Mouse (Mus musculus): ENCODE measurements at regions not wholly inside any gene's neighbourhood (a gene's known extent, or its start where the extent isn't known, plus 50 kb on each side); places are given as distances from the start of the nearest gene placed in this dataset.
"Not testable (repeated sequence)": the region's sequence is repeated elsewhere in the genome, so short reads cannot be mapped to it uniquely, and the experiment has no call there.

DNA sequence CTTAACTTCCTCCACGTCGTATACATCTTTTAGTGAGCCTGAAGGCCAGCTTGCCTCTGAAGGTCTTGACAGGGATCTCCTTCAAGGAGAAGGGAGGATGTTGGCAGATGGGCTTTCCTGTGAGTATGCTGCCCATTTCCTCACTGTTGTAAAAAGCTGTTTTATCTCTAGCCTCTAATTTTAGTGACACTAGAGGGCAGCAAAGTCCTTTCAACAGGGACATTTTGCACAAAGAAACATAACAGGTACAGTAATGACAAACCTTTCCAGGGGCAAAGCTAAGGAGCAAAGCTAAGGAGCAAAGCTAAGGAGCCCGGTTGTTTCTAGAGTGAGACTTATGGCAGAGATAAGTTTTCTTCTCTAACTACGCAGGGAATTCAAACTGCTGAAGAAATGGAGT is 59.0 kb upstream of the Kbtbd8 start:
- no peak for DNase-seq (ENCODE audit: low read depth in 1 of 2, low spot score in 2 of 2)

DNA sequence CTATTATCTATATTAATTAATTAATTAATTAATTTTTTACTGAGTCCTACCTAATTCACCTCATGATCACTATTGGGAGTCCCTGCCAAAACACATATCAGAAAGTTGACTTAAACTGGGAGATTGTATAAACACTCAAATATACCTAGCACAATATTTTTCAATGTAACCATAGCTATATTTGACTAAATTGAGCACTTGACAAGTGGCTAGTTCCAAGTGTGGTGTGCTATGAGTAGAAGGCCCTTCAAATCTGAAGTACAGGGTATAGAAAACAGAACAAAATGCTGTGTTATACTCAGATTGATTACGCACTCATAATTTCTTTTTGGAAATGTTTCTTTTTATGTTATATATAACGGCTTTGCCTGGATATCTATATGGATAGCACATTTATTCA is 60.8 kb upstream of the Kbtbd8 start:
- no peak for DNase-seq (ENCODE audit: low read depth in 1 of 2, low spot score in 2 of 2)

- DNase-seq (ENCODE audit: low read depth in 1 of 2, low spot score in 2 of 2) = no peak
Observed at GRCm38 (mm10) chr6:95053717-95054382, 63.2 kb upstream of the Kbtbd8 start.

- not testable (repeated sequence) for DNase-seq (ENCODE audit: low read depth in 1 of 2, low spot score in 2 of 2)
Observed at GRCm38 (mm10) chr6:95041351-95041750, 75.7 kb upstream of the Kbtbd8 start.

DNA sequence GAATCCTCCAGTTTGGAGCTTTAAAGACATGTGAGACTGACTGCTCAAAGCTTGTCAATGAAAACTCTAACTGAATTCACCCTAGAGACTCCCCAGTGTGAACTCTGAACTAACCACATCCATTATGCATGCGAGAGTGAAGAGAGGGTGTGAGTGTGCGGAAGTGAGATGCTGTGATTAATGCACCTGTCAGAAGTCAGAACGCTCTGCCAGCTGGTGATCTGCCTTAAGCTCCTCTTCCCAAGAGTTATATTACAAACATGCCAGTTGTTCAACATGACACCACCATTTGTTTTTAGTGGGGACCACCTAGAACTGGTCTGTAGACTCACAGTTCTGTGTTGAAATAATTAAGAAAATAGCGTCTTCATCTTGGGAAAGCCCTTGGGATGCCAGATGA is 92.8 kb upstream of the Kbtbd8 start:
- DNase-seq (ENCODE audit: low read depth in 1 of 2, low spot score in 2 of 2) = no peak

GRCm38 (mm10) chr6:95021724-95022123 is 95.3 kb upstream of the Kbtbd8 start:
- DNase-seq (ENCODE audit: low read depth in 1 of 2, low spot score in 2 of 2) = no peak

DNA sequence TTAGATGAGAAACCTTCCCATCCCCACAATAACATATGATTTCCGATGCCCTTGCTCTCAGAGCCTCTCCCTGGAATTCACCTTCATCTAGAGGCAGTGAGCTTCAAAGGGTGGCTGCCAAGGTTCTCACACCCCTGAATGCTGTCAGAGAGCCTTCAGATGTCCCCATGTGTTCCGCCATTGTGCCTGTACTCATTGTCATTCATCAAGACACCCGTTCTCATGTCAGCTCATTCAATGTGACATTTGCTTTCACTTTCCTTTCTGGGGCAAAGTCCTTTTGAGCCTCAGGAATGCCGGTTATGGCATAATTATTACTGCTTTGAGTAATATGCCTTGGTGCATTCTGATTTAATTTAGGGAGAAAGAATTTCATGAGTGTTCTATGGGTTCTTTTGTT is 99.1 kb upstream of the Kbtbd8 start:
- DNase-seq (ENCODE audit: low read depth in 1 of 2, low spot score in 2 of 2) = no peak

DNA sequence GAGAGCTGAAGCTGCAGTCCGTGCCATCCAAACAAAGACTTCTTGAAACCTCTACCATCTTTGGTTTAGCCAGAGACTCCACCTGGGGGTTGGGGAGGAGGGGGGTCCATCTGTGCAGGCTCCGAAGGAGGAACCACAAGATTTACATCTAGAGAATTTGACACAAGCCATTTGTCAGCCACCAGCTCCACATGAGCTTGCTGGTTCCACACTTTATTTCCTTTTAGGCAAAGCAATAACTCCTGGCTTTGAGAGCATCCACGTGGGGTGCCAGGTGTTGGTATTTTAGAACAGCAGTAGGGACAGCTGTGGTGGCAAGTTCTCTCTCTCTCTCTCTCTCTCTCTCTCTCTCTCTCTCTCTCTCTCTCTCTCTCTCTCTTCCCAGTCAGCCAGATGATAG is 99.6 kb upstream of the Kbtbd8 start:
- DNase-seq (ENCODE audit: low read depth in 1 of 2, low spot score in 2 of 2) = no peak

DNA sequence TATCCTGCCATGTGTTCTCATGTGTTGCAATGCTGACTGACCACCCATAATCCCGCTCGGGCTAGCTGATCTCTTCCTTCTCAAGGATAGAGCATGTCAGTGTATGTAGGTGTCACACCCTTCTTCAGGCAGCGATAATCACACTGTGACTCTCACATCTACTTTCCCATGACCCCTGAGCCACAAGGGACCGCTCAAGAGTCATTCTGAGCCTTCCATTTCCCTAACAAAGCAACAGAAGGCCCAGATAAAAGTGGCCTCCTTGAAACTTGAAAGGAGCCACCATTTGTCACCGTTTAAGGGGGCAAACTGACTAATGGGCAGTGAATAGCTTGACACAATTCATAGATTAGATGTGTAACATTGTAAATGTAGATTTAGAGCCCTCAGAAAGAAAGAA is 103.9 kb upstream of the Kbtbd8 start:
- DNase-seq (ENCODE audit: low read depth in 1 of 2, low spot score in 2 of 2) = no peak

GRCm38 (mm10) chr6:95006485-95006884 is 110.6 kb upstream of the Kbtbd8 start:
- no peak for DNase-seq (ENCODE audit: low read depth in 1 of 2, low spot score in 2 of 2)

DNA sequence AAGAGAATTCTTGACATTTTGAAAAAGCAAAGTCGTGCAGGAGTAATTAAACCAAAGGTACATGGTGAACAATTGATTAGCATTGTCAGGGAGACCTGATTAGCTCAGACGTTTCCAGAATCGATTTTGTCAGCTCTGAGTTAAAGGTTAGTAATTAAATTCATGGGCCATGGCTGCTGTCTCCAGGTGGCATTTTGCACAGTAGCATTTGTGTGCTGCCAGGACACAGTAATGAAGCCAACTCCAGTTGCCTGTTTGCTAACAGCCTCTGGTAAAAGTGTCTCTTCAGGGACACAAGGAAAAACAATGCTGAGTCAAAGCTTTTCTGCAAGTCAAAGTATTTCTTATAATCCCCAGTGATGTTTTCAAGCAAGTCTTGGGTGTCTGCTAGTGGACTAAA is 113.3 kb upstream of the Kbtbd8 start:
- DNase-seq (ENCODE audit: low read depth in 1 of 2, low spot score in 2 of 2) = no peak

- no peak for DNase-seq (ENCODE audit: low read depth in 1 of 2, low spot score in 2 of 2)
Observed at GRCm38 (mm10) chr6:94999562-94999961, 117.5 kb upstream of the Kbtbd8 start.

- DNase-seq (ENCODE audit: low read depth in 1 of 2, low spot score in 2 of 2) = no peak
Observed at GRCm38 (mm10) chr6:94999002-94999401, 118.0 kb upstream of the Kbtbd8 start.

GRCm38 (mm10) chr6:94998371-94998770 is 118.7 kb upstream of the Kbtbd8 start:
- DNase-seq (ENCODE audit: low read depth in 1 of 2, low spot score in 2 of 2) = no peak

GRCm38 (mm10) chr6:94994376-94994775 is 122.7 kb upstream of the Kbtbd8 start:
- DNase-seq (ENCODE audit: low read depth in 1 of 2, low spot score in 2 of 2) = no peak

DNA sequence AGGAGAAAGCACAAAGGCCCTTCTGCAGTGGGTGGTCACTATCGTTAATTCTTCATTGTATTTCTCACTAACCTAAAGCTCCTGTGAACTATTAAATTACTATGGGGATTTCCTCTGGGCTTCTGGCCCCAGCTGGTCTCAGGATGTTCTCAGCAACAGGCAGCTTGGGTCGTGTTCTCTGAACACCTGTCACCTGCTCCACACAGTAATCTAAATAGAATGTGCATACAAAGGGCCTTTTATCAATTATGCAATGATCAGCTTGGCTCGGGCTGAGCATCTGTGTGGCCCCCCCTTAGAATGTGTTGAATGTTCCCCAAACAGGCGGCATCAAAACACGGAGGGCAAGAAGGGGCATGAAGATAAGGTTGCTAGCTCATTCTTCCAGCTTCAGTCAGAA is 129.6 kb upstream of the Kbtbd8 start:
- DNase-seq (ENCODE audit: low read depth in 1 of 2, low spot score in 2 of 2) = no peak

- no peak for DNase-seq (ENCODE audit: low read depth in 1 of 2, low spot score in 2 of 2)
Observed at GRCm38 (mm10) chr6:94986346-94986745, 130.7 kb upstream of the Kbtbd8 start.

DNA sequence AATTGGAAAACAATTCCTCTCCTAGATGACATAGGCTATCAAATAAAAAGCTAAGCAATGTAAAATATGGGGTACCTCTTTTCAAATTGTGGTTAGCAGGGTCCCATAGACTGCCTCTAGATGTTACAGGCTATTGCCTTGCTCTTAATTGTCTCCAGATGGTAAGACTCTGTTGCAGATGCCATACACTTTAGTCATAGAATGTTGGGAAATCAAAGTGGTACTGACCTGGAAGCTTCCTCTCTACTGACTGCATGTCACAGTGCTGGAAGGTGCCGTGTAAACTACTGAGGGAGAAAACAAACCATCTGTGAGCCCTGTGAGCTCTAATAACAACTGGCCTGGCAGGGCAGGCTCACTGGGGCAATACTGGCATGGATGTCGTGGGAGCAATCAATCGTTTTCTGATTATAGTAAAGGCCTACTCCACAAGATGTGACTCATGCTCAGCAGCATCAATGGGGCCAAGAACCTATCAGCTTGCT is 132.6 kb upstream of the Kbtbd8 start:
- DNase-seq (ENCODE audit: low read depth in 1 of 2, low spot score in 2 of 2) = no peak

GRCm38 (mm10) chr6:94968683-94969082 is 148.4 kb upstream of the Kbtbd8 start:
- no peak for DNase-seq (ENCODE audit: low read depth in 1 of 2, low spot score in 2 of 2)

DNA sequence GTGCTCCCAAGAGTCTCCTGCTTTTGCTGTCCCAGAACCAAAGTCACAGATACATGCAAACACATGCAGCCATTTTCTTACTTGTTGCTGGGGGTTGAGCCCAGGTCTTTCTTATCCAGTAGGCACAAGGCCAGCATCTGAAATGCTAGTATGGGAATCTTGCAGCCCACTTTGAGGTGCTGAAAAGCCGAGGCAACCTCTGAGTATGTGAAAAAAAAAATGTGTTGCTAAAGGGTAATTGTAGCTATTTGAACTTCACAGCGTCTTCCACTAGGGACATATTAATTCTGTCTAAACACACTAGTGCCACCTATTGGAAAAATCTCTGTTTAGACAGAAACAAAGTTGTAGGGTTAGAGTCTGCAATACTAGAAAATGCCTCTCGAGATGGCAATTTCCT is 150.1 kb upstream of the Kbtbd8 start:
- DNase-seq (ENCODE audit: low read depth in 1 of 2, low spot score in 2 of 2) = no peak

DNA sequence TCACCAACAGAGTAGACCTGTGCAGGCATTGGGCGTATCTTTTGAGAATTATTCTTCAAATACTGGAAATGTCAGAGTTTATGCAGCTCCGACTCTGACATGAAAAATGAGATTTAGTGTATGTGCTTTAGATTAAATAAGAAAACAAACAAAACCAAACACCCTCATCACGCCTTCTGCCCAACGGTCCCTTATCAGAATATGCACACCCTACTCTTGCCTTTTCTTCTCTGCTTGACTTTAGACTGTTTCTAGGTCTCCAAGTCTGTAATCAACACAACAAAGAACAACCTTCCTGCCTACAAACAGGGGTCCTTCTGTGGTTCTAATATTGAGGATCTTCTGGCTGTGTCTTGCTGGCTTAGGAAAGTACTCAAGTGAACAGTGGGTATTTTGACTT is 153.8 kb upstream of the Kbtbd8 start:
- no peak for DNase-seq (ENCODE audit: low read depth in 1 of 2, low spot score in 2 of 2)

DNA sequence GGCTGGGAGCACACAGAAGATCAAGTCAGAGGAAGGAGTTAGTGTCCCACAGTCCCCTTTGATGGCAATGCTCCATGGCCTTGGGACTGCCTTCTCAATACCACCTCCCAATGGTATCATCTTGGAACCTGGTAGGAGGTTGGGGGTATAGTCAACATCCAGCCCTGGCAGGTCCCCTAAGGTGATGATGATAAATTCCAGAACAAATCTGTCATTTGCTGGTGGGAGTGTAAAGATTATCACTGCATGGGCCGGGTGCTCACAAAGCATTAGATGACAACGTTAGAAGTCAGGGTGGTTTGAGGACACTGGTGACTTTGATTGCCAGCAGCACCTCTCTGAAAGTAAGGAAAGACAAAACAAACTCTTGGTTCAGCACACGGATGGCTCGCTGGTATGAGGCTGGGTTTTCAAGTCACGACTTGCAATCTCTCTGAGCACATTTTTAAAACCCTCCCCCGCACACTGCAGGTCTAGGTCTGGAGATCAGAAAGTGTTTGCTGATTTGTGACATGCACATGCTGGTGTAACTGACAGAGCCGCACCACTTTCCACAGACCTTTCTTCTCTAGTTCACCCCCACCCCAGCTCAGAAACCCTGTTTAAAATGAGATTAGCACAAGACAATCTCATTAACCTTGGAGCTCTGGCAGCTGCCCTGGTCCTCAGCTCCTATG is 154.5 kb upstream of the Kbtbd8 start:
- DNase-seq (ENCODE audit: low read depth in 1 of 2, low spot score in 2 of 2) = no peak

DNA sequence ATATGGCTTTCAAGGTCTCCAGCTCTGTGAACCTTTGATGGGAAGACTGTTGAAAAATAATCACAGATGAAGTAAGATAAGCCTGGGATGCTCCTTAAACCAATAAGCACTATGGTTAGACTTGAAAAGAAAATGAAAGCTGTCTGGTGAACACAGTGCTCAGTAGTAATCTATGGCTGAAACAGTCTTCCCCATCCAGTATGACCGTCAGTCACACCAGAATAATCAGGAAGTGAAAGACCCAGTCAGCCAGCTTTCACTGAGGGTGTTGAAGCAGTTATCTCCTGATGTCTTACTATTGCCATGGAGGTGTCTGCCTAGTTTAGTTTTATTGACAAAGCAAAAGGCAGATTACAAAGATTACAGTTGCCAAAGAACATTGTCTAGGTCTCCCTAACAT is 155.2 kb upstream of the Kbtbd8 start:
- no peak for DNase-seq (ENCODE audit: low read depth in 1 of 2, low spot score in 2 of 2)

Measured in monocyte, adult 2 months (primary cell).